Mouse (Mus musculus): ENCODE measurements around the gene Olfr917.

The Olfr917 gene

DNA sequence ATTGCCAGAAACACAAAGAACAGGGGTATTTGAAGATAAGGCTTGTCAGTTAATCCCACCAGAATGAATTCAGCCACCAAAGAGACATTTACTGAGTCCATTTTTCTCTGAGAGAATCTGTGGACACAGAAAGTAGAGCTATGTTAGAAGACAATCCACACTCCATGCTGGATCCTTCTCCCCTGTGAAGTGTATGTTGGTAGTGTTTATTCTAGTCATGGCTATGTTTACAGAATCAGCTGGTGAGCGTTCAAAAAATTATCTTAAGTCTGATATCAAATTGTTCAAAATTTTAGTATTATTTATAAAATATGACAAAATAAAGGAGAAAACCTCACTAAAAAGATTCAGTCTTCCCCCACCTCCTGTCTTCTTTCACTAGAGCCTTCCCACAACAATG, at the start of gene Olfr917:
TSS of gene Olfr917 (minus strand) at position 101 of the 400 bp plus-strand sequence.
- DNase-seq (ENCODE audit: low spot score in 2 of 2) = no peak

- no peak for DNase-seq (ENCODE audit: low spot score in 2 of 2)
These were observed 8.9 kb upstream of the Olfr917 start, which contains the start of gene Olfr918 for GRCm38 (mm10) chr9:38674501-38674900. TSS of gene Olfr918 (minus strand) at chr9:38674601.

DNA sequence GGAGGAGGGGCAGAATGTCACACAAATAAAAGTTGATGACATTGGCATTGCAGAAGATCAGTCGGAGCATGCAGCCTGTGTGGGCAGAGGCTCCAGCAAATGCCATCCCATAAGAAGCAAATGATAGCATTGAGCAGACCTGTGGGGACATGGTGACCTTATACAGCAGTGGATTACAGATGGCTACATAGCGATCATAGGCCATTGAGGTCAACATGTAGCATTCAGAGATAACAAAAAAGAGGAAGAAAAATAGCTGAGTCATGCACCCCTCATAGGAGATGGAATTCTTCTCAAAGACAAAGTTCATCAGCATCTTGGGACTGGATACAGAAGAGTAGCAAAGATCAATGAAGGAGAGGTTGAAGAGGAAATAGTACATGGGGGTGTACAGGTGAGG, 7.2 kb upstream of the Olfr917 start:
- DNase-seq (ENCODE audit: low spot score in 2 of 2) = no peak

DNA sequence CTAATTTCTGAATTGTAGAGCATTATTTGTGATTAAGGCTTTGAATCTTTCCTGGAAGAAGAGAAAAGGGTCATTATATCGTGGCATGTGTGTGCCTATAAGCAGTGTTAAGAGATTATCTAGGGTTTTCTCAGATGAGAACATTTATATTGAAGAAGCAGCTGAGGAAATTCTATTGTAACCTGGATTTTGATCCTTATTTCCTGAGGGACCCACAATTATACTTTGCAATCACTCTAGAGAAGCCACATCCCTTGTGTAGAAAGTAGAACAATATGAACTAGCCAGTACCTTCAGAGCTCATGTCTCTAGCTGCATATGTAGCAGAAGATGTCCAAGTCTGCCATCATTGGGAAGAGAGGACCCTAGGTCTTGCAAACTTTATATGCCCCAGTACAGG, 5.9 kb downstream of the Olfr917 start, which contains the start of gene Olfr916:
TSS of gene Olfr916 (minus strand) at position 101 of the 400 bp plus-strand sequence.
- DNase-seq (ENCODE audit: low spot score in 2 of 2) = no peak

GRCm38 (mm10) chr9:38632406-38632805, 33.2 kb downstream of the Olfr917 start:
- no peak for DNase-seq (ENCODE audit: low spot score in 2 of 2)
